Mouse (Mus musculus): ENCODE data around the gene Gnrhr.

- TF ChIP-seq CTCF (IDR thresholded peaks at IDR 0.05; ENCODE audit: control insufficient read depth, insufficient read depth, low read length) = no peak
- no peak for TF ChIP-seq POLR2A (IDR thresholded peaks at IDR 0.05; ENCODE audit: borderline replicate concordance, control insufficient read depth, low read depth, low read length)
Measured at GRCm38 (mm10) chr5:86246559-86246958, 48.9 kb upstream of the Gnrhr start.
